Mouse (Mus musculus): ENCODE results near the gene Set. TPM values are rescaled to one million over a fixed set of nuclear protein-coding genes. Genes with fewer than 3 reads are reported as not detected.
A peak's percentile ranks its signal among the peaks of the same experiment; 100 is the strongest.

Gene Set
- polyA plus RNA-seq, 1 experiment from 2014 or later: 147 TPM

GRCm38 (mm10) chr2:30061215-30062166 is 4.3 kb downstream of the Set start:
- no peaks in the 10 kb centered on the region for H3K27me3 ChIP-seq
- ATAC-seq (ENCODE audit: insufficient read depth): no peak
- H3K4me3 ChIP-seq (replicated peaks): peak overlapping the region; percentile 67
- 6% methylated on average over 37 of the region's 37 CpGs for WGBS (ENCODE audit: insufficient replicate concordance)
- H3K27ac ChIP-seq (replicated peaks): peak overlapping the region; percentile 86
- H3K4me2 ChIP-seq: peak overlapping the region; percentile 95
- H3K36me3 ChIP-seq (replicated peaks): no peaks in the 10 kb centered on the region
- peak overlapping the region; percentile 69 for H3K9ac ChIP-seq
- no peaks in the 10 kb centered on the region for H3K9me3 ChIP-seq (replicated peaks)
- H3K4me1 ChIP-seq (replicated peaks): peaks cover 60% of the 10 kb centered on the region

- Histone ChIP-seq H3K27me3 (no peaks in the 10 kb centered on the region), H3K9me3 (replicated peaks) (no peaks in the 10 kb centered on the region), H3K4me1 (replicated peaks) (peaks cover 58% of the 10 kb centered on the region), H3K9ac (peak overlapping the region; percentile 69), H3K4me3 (replicated peaks) (peak overlapping the region; percentile 67), H3K36me3 (replicated peaks) (no peaks in the 10 kb centered on the region), H3K4me2 (peak overlapping the region; percentile 95), H3K27ac (replicated peaks) (peak overlapping the region; percentile 86)
- no peak for ATAC-seq (ENCODE audit: insufficient read depth)
- under 1% methylated on average over 40 of the region's 40 CpGs for WGBS (ENCODE audit: insufficient replicate concordance)
Measured at GRCm38 (mm10) chr2:30062249-30063093, 5.3 kb downstream of the Set start.

- ATAC-seq (ENCODE audit: insufficient read depth): no peak
- WGBS (ENCODE audit: insufficient replicate concordance): 2% methylated on average over 8 of the region's 8 CpGs
Measured at GRCm38 (mm10) chr2:30063235-30063634, 6.1 kb downstream of the Set start.

GRCm38 (mm10) chr2:30063791-30064190 is 6.6 kb downstream of the Set start:
- H3K4me1 ChIP-seq (replicated peaks): peaks cover 67% of the 10 kb centered on the region
- H3K27me3 ChIP-seq: no peaks in the 10 kb centered on the region
- no peaks in the 10 kb centered on the region for H3K9me3 ChIP-seq (replicated peaks)
- WGBS (ENCODE audit: insufficient replicate concordance): 1% methylated on average over 3 of the region's 3 CpGs
- no peak for ATAC-seq (ENCODE audit: insufficient read depth)
- H3K4me3 ChIP-seq (replicated peaks): peak overlapping the region; percentile 67
- peak overlapping the region; percentile 86 for H3K27ac ChIP-seq (replicated peaks)
- peak overlapping the region; percentile 69 for H3K9ac ChIP-seq
- H3K36me3 ChIP-seq (replicated peaks): peaks cover 11% of the 10 kb centered on the region
- H3K4me2 ChIP-seq: peak overlapping the region; percentile 95

More at GRCm38 (mm10) chr2:30063235-30063634, 6.1 kb downstream of the Set start:
- peak overlapping the region; percentile 95 for H3K4me2 ChIP-seq
- H3K9me3 ChIP-seq (replicated peaks): no peaks in the 10 kb centered on the region
- H3K27ac ChIP-seq (replicated peaks): peak overlapping the region; percentile 86
- H3K4me3 ChIP-seq (replicated peaks): peak overlapping the region; percentile 67
- H3K36me3 ChIP-seq (replicated peaks): peaks cover 6% of the 10 kb centered on the region
- H3K27me3 ChIP-seq: no peaks in the 10 kb centered on the region
- H3K4me1 ChIP-seq (replicated peaks): peaks cover 63% of the 10 kb centered on the region
- peak overlapping the region; percentile 69 for H3K9ac ChIP-seq

GRCm38 (mm10) chr2:30064298-30064697 is 7.1 kb downstream of the Set start:
- no peak for ATAC-seq (ENCODE audit: insufficient read depth)
- no peaks in the 10 kb centered on the region for H3K9me3 ChIP-seq (replicated peaks)
- H3K4me1 ChIP-seq (replicated peaks): peaks cover 67% of the 10 kb centered on the region
- peaks cover 16% of the 10 kb centered on the region for H3K36me3 ChIP-seq (replicated peaks)
- H3K9ac ChIP-seq: peak overlapping the region; percentile 69; the same call in 1 of the 2 replicates
- 7% methylated on average over 3 of the region's 3 CpGs for WGBS (ENCODE audit: insufficient replicate concordance)
- no peaks in the 10 kb centered on the region for H3K27me3 ChIP-seq
- H3K4me2 ChIP-seq: peak overlapping the region; percentile 95
- peak overlapping the region; percentile 86 for H3K27ac ChIP-seq (replicated peaks)
- H3K4me3 ChIP-seq (replicated peaks): peak overlapping the region; percentile 67

GRCm38 (mm10) chr2:30066046-30066901 is 9.1 kb downstream of the Set start:
- peak overlapping the region; percentile 96 for H3K9ac ChIP-seq
- no peaks in the 10 kb centered on the region for H3K27me3 ChIP-seq
- WGBS (ENCODE audit: insufficient replicate concordance): 1% methylated on average over 67 of the region's 101 CpGs
- H3K4me3 ChIP-seq (replicated peaks): peak overlapping the region; percentile 99
- H3K4me2 ChIP-seq: peak overlapping the region; percentile 94
- H3K9me3 ChIP-seq (replicated peaks): no peaks in the 10 kb centered on the region
- peaks cover 63% of the 10 kb centered on the region for H3K4me1 ChIP-seq (replicated peaks)
- peak overlapping the region; percentile 96 for H3K27ac ChIP-seq (replicated peaks)
- ATAC-seq (ENCODE audit: insufficient read depth): peak; percentile 93
- H3K36me3 ChIP-seq (replicated peaks): peaks cover 32% of the 10 kb centered on the region

GRCm38 (mm10) chr2:30067031-30067888 is 10.1 kb downstream of the Set start:
- ATAC-seq (ENCODE audit: insufficient read depth): no peak
- H3K9ac ChIP-seq: peak overlapping the region; percentile 96
- H3K9me3 ChIP-seq (replicated peaks): no peaks in the 10 kb centered on the region
- under 1% methylated on average over 50 of the region's 69 CpGs for WGBS (ENCODE audit: insufficient replicate concordance)
- H3K27ac ChIP-seq (replicated peaks): peak overlapping the region; percentile 96
- peak overlapping the region; percentile 94 for H3K4me2 ChIP-seq
- H3K27me3 ChIP-seq: no peaks in the 10 kb centered on the region
- H3K4me1 ChIP-seq (replicated peaks): peaks cover 53% of the 10 kb centered on the region
- H3K4me3 ChIP-seq (replicated peaks): peak overlapping the region; percentile 99
- H3K36me3 ChIP-seq (replicated peaks): peaks cover 34% of the 10 kb centered on the region

- WGBS (ENCODE audit: insufficient replicate concordance): 16% methylated on average over 7 of the region's 7 CpGs
- H3K4me3 ChIP-seq (replicated peaks): peak overlapping the region; percentile 99
- ATAC-seq (ENCODE audit: insufficient read depth): no peak
- peaks cover 46% of the 10 kb centered on the region for H3K4me1 ChIP-seq (replicated peaks)
- peaks cover 41% of the 10 kb centered on the region for H3K36me3 ChIP-seq (replicated peaks)
- H3K9me3 ChIP-seq (replicated peaks): no peaks in the 10 kb centered on the region
- H3K27ac ChIP-seq (replicated peaks): 0 out of 2 replicates have a peak overlapping the region, but pooled peaks have one; percentile 96
- H3K27me3 ChIP-seq: no peaks in the 10 kb centered on the region
- peak overlapping the region; percentile 94 for H3K4me2 ChIP-seq
- peak overlapping the region; percentile 96 for H3K9ac ChIP-seq
Measured at GRCm38 (mm10) chr2:30067962-30068361, 10.8 kb downstream of the Set start.

- H3K27ac ChIP-seq (replicated peaks): 0 out of 2 replicates have a peak overlapping the region, but pooled peaks have one; percentile 6
- H3K9ac ChIP-seq: no peak overlapping the region
- 47% methylated on average over 7 of the region's 7 CpGs for WGBS (ENCODE audit: insufficient replicate concordance)
- H3K4me1 ChIP-seq (replicated peaks): peaks cover 22% of the 10 kb centered on the region
- no peaks in the 10 kb centered on the region for H3K27me3 ChIP-seq
- no peak overlapping the region for H3K4me3 ChIP-seq (replicated peaks)
- ATAC-seq (ENCODE audit: insufficient read depth): no peak
- peaks cover 45% of the 10 kb centered on the region for H3K36me3 ChIP-seq (replicated peaks)
- H3K4me2 ChIP-seq: no peak overlapping the region
- H3K9me3 ChIP-seq (replicated peaks): no peaks in the 10 kb centered on the region
Measured at GRCm38 (mm10) chr2:30072875-30073274, 15.7 kb downstream of the Set start.

All from liver, embryonic 15.5 days (tissue).